Mouse (Mus musculus): Measurements from ENCODE around the gene Fank1.

DNA sequence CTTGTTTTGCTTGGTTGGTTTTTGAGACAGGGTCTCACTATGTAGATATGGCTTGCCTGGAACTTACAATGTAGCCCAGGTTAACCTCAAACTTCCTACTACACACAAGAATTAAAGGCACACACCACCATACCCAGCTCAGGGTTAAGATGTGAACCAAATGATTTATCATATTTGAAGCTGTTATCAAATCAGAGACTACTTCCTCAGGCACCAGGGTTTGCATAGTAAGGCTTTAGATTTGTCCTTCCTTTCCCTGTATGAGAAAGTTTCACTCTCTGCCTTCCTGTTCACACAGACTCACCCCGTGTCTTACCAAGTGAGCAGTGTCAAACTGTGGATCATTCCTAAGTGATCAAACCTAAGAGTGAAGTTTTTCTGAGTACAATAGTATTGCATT is 32.5 kb upstream of the Fank1 start:
- TF ChIP-seq POLR2A (IDR thresholded peaks at IDR 0.05; ENCODE audit: insufficient read depth, low read depth, low read length) (no peak), CTCF (IDR thresholded peaks at IDR 0.05; ENCODE audit: insufficient read depth, low read depth, low read length) (no peak)

Measured in olfactory bulb, adult 2 months (tissue).